Mouse (Mus musculus) lung, postnatal 14 days (tissue): ENCODE measurements around the gene Cxcr1.
A peak's percentile ranks its signal among the peaks of the same experiment; 100 is the strongest.
"Not testable (repeated sequence)": the region's sequence is repeated elsewhere in the genome, so short reads cannot be mapped to it uniquely, and the experiment has no call there.

ENCODE experiments used
- DNase-seq: peaks from one replicate; pipeline ENCODE4 v3.0.0; 2021

The Cxcr1 gene

GRCm38 (mm10) chr1:74195961-74196360 is 1.5 kb upstream of the Cxcr1 start:
- peak; percentile 50 for DNase-seq

GRCm38 (mm10) chr1:74192711-74193110 is 1.7 kb downstream of the Cxcr1 start:
- DNase-seq = no peak

- no peak for DNase-seq
Measured at GRCm38 (mm10) chr1:74190471-74190870, 4.0 kb downstream of the Cxcr1 start.

- DNase-seq = no peak
Measured at GRCm38 (mm10) chr1:74183006-74183405, 11.4 kb downstream of the Cxcr1 start.

- DNase-seq = no peak
Measured at GRCm38 (mm10) chr1:74181462-74181861, 13.0 kb downstream of the Cxcr1 start.

GRCm38 (mm10) chr1:74179624-74180408 is 14.6 kb downstream of the Cxcr1 start:
- DNase-seq = peak; percentile 19

- DNase-seq = no peak
Measured at GRCm38 (mm10) chr1:74178618-74179017, 15.8 kb downstream of the Cxcr1 start.

GRCm38 (mm10) chr1:74175731-74176130 is 18.7 kb downstream of the Cxcr1 start:
- DNase-seq = no peak

GRCm38 (mm10) chr1:74172722-74173121 is 21.7 kb downstream of the Cxcr1 start:
- DNase-seq = no peak

- DNase-seq = no peak
Measured at GRCm38 (mm10) chr1:74169721-74170120, 24.7 kb downstream of the Cxcr1 start.

GRCm38 (mm10) chr1:74167136-74167535 is 27.3 kb downstream of the Cxcr1 start:
- DNase-seq = no peak

GRCm38 (mm10) chr1:74160036-74160435 is 34.4 kb downstream of the Cxcr1 start:
- no peak for DNase-seq

- not testable (repeated sequence) for DNase-seq
Measured at GRCm38 (mm10) chr1:74159613-74160012, 34.8 kb downstream of the Cxcr1 start.

GRCm38 (mm10) chr1:74156381-74156910 is 38.0 kb downstream of the Cxcr1 start:
- no peak for DNase-seq

- no peak for DNase-seq
Measured at GRCm38 (mm10) chr1:74155435-74156012, 38.9 kb downstream of the Cxcr1 start.

GRCm38 (mm10) chr1:74153461-74154184 is 40.8 kb downstream of the Cxcr1 start, which contains the start of gene Cxcr2:
Gene Cxcr2 (plus strand): TSS chr1:74153989.
- no peak for DNase-seq

GRCm38 (mm10) chr1:74151091-74151490 is 43.3 kb downstream of the Cxcr1 start:
- DNase-seq = no peak

GRCm38 (mm10) chr1:74150101-74150500 is 44.3 kb downstream of the Cxcr1 start:
- DNase-seq = no peak

GRCm38 (mm10) chr1:74149106-74149885 is 45.1 kb downstream of the Cxcr1 start:
- no peak for DNase-seq
